Mouse (Mus musculus): Measurements from ENCODE around the gene Tatdn2. TPM values are rescaled to one million over a fixed set of nuclear protein-coding genes. Genes with fewer than 3 reads are reported as not detected.

Tatdn2 gene
- polyA plus RNA-seq, 1 experiment: 31.0 TPM

DNA sequence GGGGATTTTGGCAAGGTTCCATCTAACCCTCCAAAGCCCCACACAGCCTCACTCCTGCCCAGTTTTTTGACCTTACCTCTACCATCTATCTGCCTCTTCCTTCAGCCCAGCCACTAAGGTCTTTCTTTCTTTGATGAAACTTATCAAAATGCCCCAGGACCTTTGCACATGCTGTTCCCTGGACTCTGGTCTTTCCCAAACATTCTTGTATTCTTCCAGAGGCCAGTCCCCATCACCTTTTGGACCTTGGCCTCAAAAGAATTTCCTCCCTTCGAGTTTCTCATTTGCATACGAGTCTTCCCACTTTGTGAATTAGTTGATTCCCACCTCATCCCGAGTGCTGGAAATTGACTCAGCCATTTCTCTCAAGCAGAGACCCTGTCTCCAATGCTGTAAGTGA, 41.4 kb upstream of the Tatdn2 start:
- Histone ChIP-seq H3K4me1 (ENCODE audit: control insufficient read depth, insufficient read depth, low read length) (no peaks in the 10 kb centered on the region), H3K27me3 (ENCODE audit: control insufficient read depth, insufficient read depth, low read length) (no peaks in the 10 kb centered on the region), H3K27ac (ENCODE audit: insufficient read depth, low read length) (no peak overlapping the region), H3K4me3 (replicated peaks; ENCODE audit: insufficient read depth, low read depth, low read length) (no peak overlapping the region)
- TF ChIP-seq CTCF (IDR thresholded peaks at IDR 0.05; ENCODE audit: borderline replicate concordance, insufficient read depth, low read depth, low read length) (no peak), POLR2A (IDR thresholded peaks at IDR 0.05; ENCODE audit: borderline replicate concordance, insufficient read depth, low read length) (no peak)
- 88% methylated on average over 3 of the region's 3 CpGs for WGBS
- no peak for DNase-seq

DNA sequence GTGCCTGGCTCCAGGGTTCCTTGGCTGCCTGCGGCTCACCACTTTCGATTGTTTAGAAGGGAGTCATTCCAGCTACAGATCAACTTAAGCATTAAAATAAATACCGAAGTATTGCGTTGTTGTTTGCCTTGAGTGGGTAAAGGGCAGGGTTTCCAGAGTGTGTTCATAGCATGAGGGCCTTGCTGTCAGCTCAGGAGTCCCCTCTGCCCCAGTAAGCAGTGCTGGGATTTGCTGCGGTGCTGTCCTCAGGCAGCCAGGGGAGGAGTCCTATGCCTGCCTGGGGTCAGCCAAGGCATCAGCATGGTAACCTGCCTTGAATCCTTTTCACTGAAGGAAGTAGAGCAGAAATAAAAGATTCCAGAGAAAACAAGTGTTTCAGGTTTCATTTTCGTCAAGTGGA, 40.0 kb upstream of the Tatdn2 start:
- no peak for TF ChIP-seq CTCF (IDR thresholded peaks at IDR 0.05; ENCODE audit: borderline replicate concordance, insufficient read depth, low read depth, low read length)
- TF ChIP-seq POLR2A (IDR thresholded peaks at IDR 0.05; ENCODE audit: borderline replicate concordance, insufficient read depth, low read length): no peak
- Histone ChIP-seq H3K27me3 (ENCODE audit: control insufficient read depth, insufficient read depth, low read length) (no peaks in the 10 kb centered on the region), H3K4me1 (ENCODE audit: control insufficient read depth, insufficient read depth, low read length) (no peaks in the 10 kb centered on the region), H3K4me3 (replicated peaks; ENCODE audit: insufficient read depth, low read depth, low read length) (no peak overlapping the region), H3K27ac (ENCODE audit: insufficient read depth, low read length) (no peak overlapping the region)
- no peak for DNase-seq
- WGBS: 85% methylated on average over 6 of the region's 6 CpGs

DNA sequence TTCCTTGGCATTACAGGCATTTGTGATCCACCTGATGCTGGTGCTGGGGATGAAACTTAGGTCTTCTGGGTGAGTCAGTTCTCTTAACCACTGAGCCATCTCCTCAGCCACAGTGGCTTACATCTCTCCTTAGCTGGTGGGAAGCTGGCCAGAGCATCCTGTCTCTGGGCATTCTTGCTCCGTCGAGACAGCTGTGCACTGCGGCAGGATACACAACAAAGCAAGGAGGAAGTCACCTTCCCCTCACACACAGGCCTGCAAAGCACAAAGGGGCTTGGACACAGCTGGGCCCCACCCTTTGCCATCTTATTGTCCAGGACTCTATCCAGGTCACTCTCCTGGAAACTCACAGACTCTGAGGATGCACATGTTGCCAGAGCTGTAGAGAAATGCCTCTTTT, 38.6 kb upstream of the Tatdn2 start:
- Histone ChIP-seq H3K4me1 (ENCODE audit: control insufficient read depth, insufficient read depth, low read length) (no peaks in the 10 kb centered on the region), H3K27ac (ENCODE audit: insufficient read depth, low read length) (no peak overlapping the region), H3K4me3 (replicated peaks; ENCODE audit: insufficient read depth, low read depth, low read length) (no peak overlapping the region), H3K27me3 (ENCODE audit: control insufficient read depth, insufficient read depth, low read length) (no peaks in the 10 kb centered on the region)
- no peak for DNase-seq
- 30% methylated on average over 3 of the region's 3 CpGs for WGBS
- TF ChIP-seq POLR2A (IDR thresholded peaks at IDR 0.05; ENCODE audit: borderline replicate concordance, insufficient read depth, low read length) (no peak), CTCF (IDR thresholded peaks at IDR 0.05; ENCODE audit: borderline replicate concordance, insufficient read depth, low read depth, low read length) (no peak)

DNA sequence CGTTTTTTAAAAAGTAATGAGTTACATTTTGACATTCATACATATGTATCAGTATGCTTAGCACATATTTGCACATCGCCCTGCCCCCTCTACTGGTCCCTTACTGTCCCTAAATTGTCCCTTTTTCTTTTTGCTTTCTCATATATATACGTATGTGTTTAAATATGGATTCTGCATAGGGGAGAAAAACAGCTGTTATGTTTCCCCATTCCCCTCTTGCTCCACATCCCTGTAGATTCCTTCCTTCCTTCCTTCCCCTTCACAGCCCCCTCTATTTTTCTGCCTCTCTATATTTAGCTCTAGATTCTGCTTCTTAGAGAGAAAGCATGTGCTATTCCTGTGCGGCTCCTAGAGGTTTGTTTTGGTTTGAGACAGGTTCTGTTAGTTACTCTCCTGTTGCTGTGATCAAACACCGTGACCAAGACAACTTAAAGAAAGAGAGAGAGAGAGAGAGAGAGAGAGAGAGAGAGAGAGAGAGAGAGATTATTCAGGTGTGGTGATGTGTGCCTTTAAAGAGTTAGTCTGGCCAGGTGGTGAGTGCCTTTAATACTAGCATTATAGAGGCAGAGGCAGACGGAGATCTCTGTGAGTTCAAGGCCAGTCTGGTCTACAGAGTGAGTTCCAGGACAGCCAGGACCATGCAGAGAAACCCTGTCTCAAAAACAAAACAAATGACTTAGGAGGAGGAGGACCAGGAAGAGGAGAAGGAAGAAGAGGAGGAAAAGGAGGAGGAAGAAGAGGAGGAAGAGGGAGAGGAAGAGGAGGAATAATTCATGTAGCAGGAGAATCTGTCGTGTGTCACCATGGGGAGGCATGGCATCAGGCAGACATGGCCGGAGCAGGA, 37.0 kb upstream of the Tatdn2 start:
- H3K4me3 ChIP-seq (replicated peaks; ENCODE audit: insufficient read depth, low read depth, low read length): no peak overlapping the region
- H3K27ac ChIP-seq (ENCODE audit: insufficient read depth, low read length): no peak overlapping the region
- no peak for DNase-seq
- no peaks in the 10 kb centered on the region for H3K4me1 ChIP-seq (ENCODE audit: control insufficient read depth, insufficient read depth, low read length)
- H3K27me3 ChIP-seq (ENCODE audit: control insufficient read depth, insufficient read depth, low read length): no peaks in the 10 kb centered on the region
- 66% methylated on average over 8 of the region's 8 CpGs for WGBS
- TF ChIP-seq CTCF (IDR thresholded peaks at IDR 0.05; ENCODE audit: borderline replicate concordance, insufficient read depth, low read depth, low read length) (no peak), POLR2A (IDR thresholded peaks at IDR 0.05; ENCODE audit: borderline replicate concordance, insufficient read depth, low read length) (no peak)

DNA sequence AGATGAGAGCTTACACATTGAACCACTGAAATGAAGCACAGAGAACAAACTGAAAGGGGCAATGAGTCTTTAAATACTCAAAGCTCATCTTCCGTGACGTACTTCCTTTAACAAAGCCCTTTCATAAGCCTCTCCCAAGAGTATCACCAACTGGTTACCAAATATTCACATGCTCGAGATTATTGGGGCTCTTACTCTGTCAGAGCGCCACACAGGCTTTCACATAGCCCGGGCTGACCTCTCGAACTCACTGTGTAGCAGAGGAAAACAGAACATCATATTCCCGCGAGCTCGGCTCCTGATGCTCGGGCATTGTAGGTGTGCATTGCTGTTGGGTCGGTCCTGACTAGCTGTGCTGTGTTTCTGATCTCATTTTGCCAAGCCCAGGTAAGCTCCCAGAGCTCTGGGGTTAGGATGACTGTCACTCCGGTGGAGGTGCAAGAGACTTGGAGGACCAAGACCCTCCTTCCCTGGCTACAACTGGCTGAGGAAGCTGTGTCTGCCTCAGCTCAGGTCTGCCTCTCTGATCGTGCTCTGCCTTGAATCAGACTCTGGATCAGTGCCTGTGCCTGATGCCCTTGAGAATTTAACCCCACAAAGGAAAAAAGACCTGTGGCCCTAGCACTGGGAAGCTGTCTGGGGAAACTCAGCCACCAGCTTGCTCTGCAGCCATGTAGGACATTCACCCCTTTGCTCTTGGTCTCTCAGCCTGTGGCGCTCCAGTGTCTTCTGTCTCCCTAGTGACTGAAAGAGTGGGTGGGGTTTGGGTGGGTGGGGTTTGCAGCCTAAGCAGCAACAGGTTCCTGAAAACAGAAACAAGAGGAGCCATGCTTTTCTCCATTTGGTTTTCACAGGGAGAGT, 36.1 kb upstream of the Tatdn2 start:
- Histone ChIP-seq H3K27ac (ENCODE audit: insufficient read depth, low read length) (no peak overlapping the region), H3K4me3 (replicated peaks; ENCODE audit: insufficient read depth, low read depth, low read length) (no peak overlapping the region), H3K4me1 (ENCODE audit: control insufficient read depth, insufficient read depth, low read length) (no peaks in the 10 kb centered on the region), H3K27me3 (ENCODE audit: control insufficient read depth, insufficient read depth, low read length) (no peaks in the 10 kb centered on the region)
- 65% methylated on average over 14 of the region's 14 CpGs for WGBS
- TF ChIP-seq POLR2A (IDR thresholded peaks at IDR 0.05; ENCODE audit: borderline replicate concordance, insufficient read depth, low read length): no peak
- no peak for TF ChIP-seq CTCF (IDR thresholded peaks at IDR 0.05; ENCODE audit: borderline replicate concordance, insufficient read depth, low read depth, low read length)
- DNase-seq: no peak

DNA sequence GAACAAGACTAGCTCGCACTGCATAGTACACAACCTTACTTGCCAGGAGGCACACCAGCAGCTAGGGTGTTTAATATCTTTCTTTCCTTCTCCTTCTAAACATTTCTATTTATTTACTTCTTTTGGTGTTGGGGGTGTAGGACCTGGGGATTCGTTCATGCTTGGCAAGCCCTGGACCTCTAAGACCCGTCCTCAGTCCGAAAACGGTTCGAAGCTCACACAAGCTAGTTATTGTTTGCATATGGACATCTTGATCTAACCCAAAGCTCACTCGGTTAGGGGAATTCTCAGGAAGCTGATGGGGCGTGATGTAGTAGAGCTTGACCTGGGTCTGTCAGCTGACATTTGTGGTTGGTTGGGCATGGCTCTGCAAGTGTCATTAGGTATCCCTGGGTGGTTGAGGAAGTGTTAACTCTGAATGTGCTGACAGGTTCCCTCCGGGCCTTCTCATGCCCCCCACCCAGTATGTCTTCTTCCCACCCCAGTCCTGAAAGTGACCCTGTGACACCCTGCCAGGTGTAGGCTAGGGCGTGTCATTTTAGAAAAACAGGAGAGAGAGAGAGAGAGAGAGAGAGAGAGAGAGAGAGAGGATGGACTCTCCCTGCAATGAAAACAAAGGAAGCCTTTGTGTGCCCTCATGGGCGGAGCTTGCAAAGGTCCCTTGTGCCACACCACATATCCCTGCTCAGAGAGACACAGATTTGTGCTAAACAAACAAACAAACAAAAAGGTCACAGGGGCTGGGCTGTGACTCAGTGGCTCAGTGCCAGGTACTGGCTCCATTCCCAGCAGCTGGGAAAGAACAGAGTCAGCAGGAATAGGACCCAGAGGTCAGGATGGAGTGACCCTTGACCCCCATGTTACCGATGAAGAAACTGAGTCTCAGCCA, 35.3 kb upstream of the Tatdn2 start:
- TF ChIP-seq CTCF (IDR thresholded peaks at IDR 0.05; ENCODE audit: borderline replicate concordance, insufficient read depth, low read depth, low read length) (no peak), POLR2A (IDR thresholded peaks at IDR 0.05; ENCODE audit: borderline replicate concordance, insufficient read depth, low read length) (no peak)
- H3K27ac ChIP-seq (ENCODE audit: insufficient read depth, low read length): peak overlapping the region; percentile 36; the same call in 1 of the 2 replicates
- no peaks in the 10 kb centered on the region for H3K4me1 ChIP-seq (ENCODE audit: control insufficient read depth, insufficient read depth, low read length)
- no peaks in the 10 kb centered on the region for H3K27me3 ChIP-seq (ENCODE audit: control insufficient read depth, insufficient read depth, low read length)
- DNase-seq: peak; percentile 14 to 20
- 52% methylated on average over 12 of the region's 12 CpGs for WGBS
- H3K4me3 ChIP-seq (replicated peaks; ENCODE audit: insufficient read depth, low read depth, low read length): no peak overlapping the region
